Mouse (Mus musculus) megakaryocyte, embryonic 14.5 days (primary cell): Measurements from ENCODE around the gene Masp1.

Experiments used
- FLI1 ChIP-seq: IDR thresholded peaks from 2 replicates; pipeline ENCODE4 v1.6.1; 2012; ENCODE audit warnings: low read length, inconsistent platforms, mixed read lengths
- GATA1 ChIP-seq: IDR thresholded peaks from 3 replicates; pipeline ENCODE4 v1.6.1; 2012; ENCODE audit warnings: mixed read lengths, low read length, inconsistent platforms, borderline replicate concordance

GRCm38 (mm10) chr16:23547783-23548182 lies 27.2 kb upstream of the Masp1 start:
- no peak for TF ChIP-seq GATA1
- no peak for TF ChIP-seq FLI1
